ENCODE assay signal across 10 mouse cellular contexts in the genomic region with DNA sequence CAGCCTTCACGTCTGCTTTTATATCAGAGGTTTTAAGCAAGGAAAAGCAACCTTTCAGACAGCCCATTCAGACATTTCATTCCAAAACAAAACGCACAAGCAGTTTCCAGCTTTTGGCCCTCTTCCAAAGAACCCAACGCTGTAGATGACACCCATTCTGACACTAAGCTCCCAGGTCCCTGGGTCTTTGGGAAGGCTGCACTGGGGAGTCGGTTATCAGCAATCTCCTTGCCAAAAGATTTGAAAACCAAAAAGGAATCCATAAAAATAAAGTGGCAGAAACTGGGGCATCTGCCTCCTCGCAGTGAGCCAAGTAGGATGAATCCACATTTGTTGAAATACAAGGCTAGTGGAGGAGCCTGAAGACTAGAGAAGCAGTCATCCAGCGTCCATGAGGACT. TPM values are rescaled to one million over a fixed set of nuclear protein-coding genes. Genes with fewer than 3 reads are reported as not detected.
DNase-seq lines count a peak whose midpoint lies in the region; ATAC-seq lines count a peak whose summit lies in the region.
"Had no signal": no experiment of that assay in that cellular context is flagged by ENCODE, and none has a peak within 500 bp of the region (broad histone marks: within the 10 kb centered on the region; RNA-seq: fewer than 3 reads in every experiment).

No protein-coding gene starts in this region.

- peaks cover 46% of the 10 kb centered on the region for H3K4me1 ChIP-seq in kidney, embryonic 15.5 days
- peaks cover 21 to 43% of the 10 kb centered on the region in 2 experiments for H3K4me1 ChIP-seq in heart, embryonic 14.5 days (ENCODE audit: control insufficient read depth in 2 of 2, insufficient read depth in 2 of 2, low read length in 2 of 2)

- 57% methylated on average over 6 of the region's 6 CpGs for WGBS in kidney, embryonic 15.5 days
- WGBS in heart, embryonic 14.5 days, result 38% methylated on average over 6 of the region's 6 CpGs

- H3K27me3 ChIP-seq in kidney, embryonic 15.5 days, result no peaks in the 10 kb centered on the region
- no peaks in the 10 kb centered on the region for H3K27me3 ChIP-seq in heart, embryonic 14.5 days (ENCODE audit: control insufficient read depth, insufficient read depth, low read length)
- H3K27me3 ChIP-seq: midbrain, embryonic 12.5 days had no signal

- peak overlapping the region; percentile 15; the same call in 1 of the 2 replicates for H3K27ac ChIP-seq in kidney, embryonic 15.5 days
- H3K27ac ChIP-seq in heart, embryonic 14.5 days (replicated peaks in 1 of 2; ENCODE audit: control insufficient read depth in 1 of 2, insufficient read depth in 1 of 2, low read depth in 2 of 2, low read length in 2 of 2), result peak overlapping the region; percentile 54 to 66
- H3K27ac ChIP-seq: midbrain, embryonic 12.5 days had no signal

- H3K36me3 ChIP-seq in kidney, embryonic 15.5 days, result no peaks in the 10 kb centered on the region
- 0 out of 2 replicates have a peak, but pooled peaks cover 4% of the 10 kb centered on the region for H3K36me3 ChIP-seq in heart, embryonic 14.5 days (ENCODE audit: control insufficient read depth, insufficient read depth, low read length)
- H3K36me3 ChIP-seq: midbrain, embryonic 12.5 days had no signal

- H3K9me3 ChIP-seq in kidney, embryonic 15.5 days (replicated peaks), result no peaks in the 10 kb centered on the region
- H3K9me3 ChIP-seq in heart, embryonic 14.5 days (ENCODE audit: control insufficient read depth, low read length), result no peaks in the 10 kb centered on the region
- H3K9me3 ChIP-seq: midbrain, embryonic 12.5 days had no signal

- H3K9ac ChIP-seq in kidney, embryonic 15.5 days, result no peak overlapping the region
- peak overlapping the region; percentile 49; the same call in 1 of the 2 replicates for H3K9ac ChIP-seq in heart, embryonic 14.5 days (ENCODE audit: low read length)
- H3K9ac ChIP-seq: midbrain, embryonic 12.5 days had no signal

- no peak overlapping the region for H3K4me2 ChIP-seq in kidney, embryonic 15.5 days
- H3K4me2 ChIP-seq in heart, embryonic 14.5 days (ENCODE audit: low read length), result no peak overlapping the region
- H3K4me2 ChIP-seq: midbrain, embryonic 12.5 days had no signal

- no peak for ATAC-seq in kidney, embryonic 15.5 days (replicated peaks; ENCODE audit: low FRiP score)
- ATAC-seq in heart, embryonic 14.5 days (ENCODE audit: insufficient number of reproducible peaks, insufficient read depth, low FRiP score, low read depth), result no peak
- ATAC-seq: intestine, embryonic 16.5 days had no signal

- H3K4me3 ChIP-seq in kidney, embryonic 15.5 days (replicated peaks), result no peak overlapping the region
- no peak overlapping the region for H3K4me3 ChIP-seq in heart, embryonic 14.5 days (ENCODE audit: control insufficient read depth in 1 of 2, insufficient read depth in 1 of 2, low read depth in 1 of 2, low read length in 2 of 2)
- H3K4me3 ChIP-seq: midbrain, embryonic 12.5 days had no signal

- DNase-seq in cerebellum, adult 8-10 months, result peak; percentile 39
- DNase-seq in cerebellum, postnatal 36 days, result no peak
- DNase-seq in kidney, adult 8-10 months, result no peak
- DNase-seq in Muller cell, postnatal 12 days (ENCODE audit: inconsistent ontology term), result peak; percentile 41
- no peak for DNase-seq in embryo, embryonic 10 days (ENCODE audit: low spot score)
- no peak for DNase-seq in thymus, postnatal 14 days

RNA-seq across cellular contexts. Expression of gene Osbpl3, which starts 41.5 kb away (rescaled TPM):
- 15.7 and 16.7 TPM in 2 replicates for polyA plus RNA-seq in kidney, embryonic 15.5 days (2015; fragmentation: Nextera tagmentation; extraction: Ambion mirVana)
- 16.7 and 19.2 TPM in 2 replicates for polyA plus RNA-seq in heart, embryonic 14.5 days (2014; fragmentation: Nextera tagmentation; extraction: Ambion mirVana)

Comparison
In these comparisons a context has a peak if more than half of its experiments do, and no peak if none do; other contexts are left out.
1. DNase-seq: peak in cerebellum, adult 8-10 months (single experiment) and Muller cell, postnatal 12 days (single experiment); none in cerebellum, postnatal 36 days (0 of 2), kidney, adult 8-10 months (0 of 2), embryo, embryonic 10 days (single experiment) and thymus, postnatal 14 days (single experiment).